Mouse (Mus musculus) cerebellum, adult (tissue): ENCODE results near the gene Prrc2b.

ENCODE experiments used
- ATAC-seq: cut with Nextera tagmentation; 2 replicates; pipeline ENCODE4 v1.9.2; 2017; ENCODE audit warnings: mild to moderate bottlenecking, moderate library complexity, mixed read lengths; ENCODE audit not compliant: insufficient number of reproducible peaks, low FRiP score, low TSS enrichment

The Prrc2b gene

GRCm38 (mm10) chr2:32158616-32159239, 7.8 kb downstream of the Prrc2b start:
- no peak for ATAC-seq

GRCm38 (mm10) chr2:32160525-32160924, 9.6 kb downstream of the Prrc2b start:
- ATAC-seq: no peak

GRCm38 (mm10) chr2:32160967-32161366, 10.1 kb downstream of the Prrc2b start:
- no peak for ATAC-seq

- no peak for ATAC-seq
Observed at GRCm38 (mm10) chr2:32162102-32162501, 11.2 kb downstream of the Prrc2b start.

- ATAC-seq: no peak
Observed at GRCm38 (mm10) chr2:32162646-32163045, 11.8 kb downstream of the Prrc2b start.

GRCm38 (mm10) chr2:32163057-32163456, 12.2 kb downstream of the Prrc2b start:
- ATAC-seq: no peak

GRCm38 (mm10) chr2:32164503-32164902, 13.6 kb downstream of the Prrc2b start:
- ATAC-seq: no peak

- ATAC-seq: no peak
Observed at GRCm38 (mm10) chr2:32165040-32165800, 14.3 kb downstream of the Prrc2b start.

- no peak for ATAC-seq
Observed at GRCm38 (mm10) chr2:32166581-32166980, 15.7 kb downstream of the Prrc2b start.

- ATAC-seq: no peak
Observed at GRCm38 (mm10) chr2:32167034-32167770, 16.3 kb downstream of the Prrc2b start.

GRCm38 (mm10) chr2:32167819-32168218, 16.9 kb downstream of the Prrc2b start:
- ATAC-seq: no peak

- ATAC-seq: no peak
Observed at GRCm38 (mm10) chr2:32169292-32169691, 18.4 kb downstream of the Prrc2b start.

GRCm38 (mm10) chr2:32170010-32170409, 19.1 kb downstream of the Prrc2b start:
- ATAC-seq: no peak

- no peak for ATAC-seq
Observed at GRCm38 (mm10) chr2:32171658-32172433, 21.0 kb downstream of the Prrc2b start.

- no peak for ATAC-seq
Observed at GRCm38 (mm10) chr2:32174170-32174741, 23.4 kb downstream of the Prrc2b start.

GRCm38 (mm10) chr2:32175051-32175466, 24.2 kb downstream of the Prrc2b start:
- ATAC-seq: no peak

- no peak for ATAC-seq
Observed at GRCm38 (mm10) chr2:32175508-32175907, 24.6 kb downstream of the Prrc2b start.

GRCm38 (mm10) chr2:32176848-32177247, 26.0 kb downstream of the Prrc2b start:
- no peak for ATAC-seq

- ATAC-seq: no peak
Observed at GRCm38 (mm10) chr2:32177397-32178060, 26.6 kb downstream of the Prrc2b start.

GRCm38 (mm10) chr2:32179363-32179762, 28.5 kb downstream of the Prrc2b start:
- ATAC-seq: no peak
